Mouse (Mus musculus) heart, adult 2 months (tissue): ENCODE measurements at regions not wholly inside any gene's neighbourhood (a gene's known extent, or its start where the extent isn't known, plus 50 kb on each side); places are given as distances from the start of the nearest gene placed in this dataset.

Source experiments
- CTCF ChIP-seq: fragments of 200-600 bp; IDR thresholded peaks from 2 replicates; pipeline ENCODE4 v1.8.1; 2022; ENCODE audit warnings: antibody characterized with exemption, mild to moderate bottlenecking, moderate library complexity
- EP300 ChIP-seq: fragments of 200-500 bp; IDR thresholded peaks from 2 replicates; pipeline ENCODE4 v1.6.1; 2011; ENCODE audit warnings: low read depth, low read length, control low read depth; ENCODE audit not compliant: insufficient read depth
- POLR2A ChIP-seq: fragments of 200-500 bp; IDR thresholded peaks from 2 replicates; pipeline ENCODE4 v1.6.1; 2011; ENCODE audit warnings: mild to moderate bottlenecking, low read depth, low read length, control low read depth; ENCODE audit not compliant: insufficient read depth

DNA sequence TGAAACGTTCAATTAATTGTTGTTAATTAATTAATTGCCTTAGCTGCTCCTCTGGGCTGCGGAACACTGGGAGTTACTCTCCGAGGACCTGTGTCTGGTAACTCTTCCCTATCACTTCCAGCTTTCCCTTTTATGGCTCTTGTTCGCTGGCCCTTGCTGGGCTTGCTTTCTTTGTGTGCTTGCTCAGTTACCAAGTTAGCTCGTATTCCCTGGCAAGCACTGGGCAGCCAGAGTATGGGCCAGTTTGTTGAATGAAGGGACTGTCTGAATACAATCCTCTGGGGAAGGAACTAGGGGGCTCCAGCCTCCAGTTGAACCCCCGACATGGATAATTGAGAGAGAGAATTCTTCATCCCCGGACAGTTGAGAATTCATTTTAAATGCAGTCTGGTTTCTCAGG lies 116.4 kb downstream of the Trim29 start:
- TF ChIP-seq POLR2A = no peak
- TF ChIP-seq CTCF = no peak
- TF ChIP-seq EP300 = no peak
